Mouse (Mus musculus): ENCODE data around the gene Nrcam. TPM values are rescaled to one million over a fixed set of nuclear protein-coding genes. Genes with fewer than 3 reads are reported as not detected.

Nrcam gene
- polyA plus RNA-seq (2017; shearing (Covaris generic)) = 1 to 10 TPM in 1 of 2 experiments, under 1 TPM in 1; 0.34 to 2.2 TPM

GRCm38 (mm10) chr12:44328381-44329315 is at the start of gene Nrcam:
Gene Nrcam (plus strand): TSS chr12:44328885.

Other genes with a start within 250 kb of the Nrcam start
- gene Dnajb9, start 118.6 kb upstream of the Nrcam start, polyA plus RNA-seq (2017; shearing (Covaris generic)) = 10 to 100 TPM; 13.9 to 15.1 TPM
- gene Pnpla8, start 107.5 kb upstream of the Nrcam start, polyA plus RNA-seq (2017; shearing (Covaris generic)) = 10 to 100 TPM; 37.3 to 37.8 TPM

All from inflammation-experienced regulatory T-cells (primary cell).